Mouse (Mus musculus) lung, adult 2 months (tissue): Measurements from ENCODE around the gene Hoxb6. TPM values are rescaled to one million over a fixed set of nuclear protein-coding genes. Genes with fewer than 3 reads are reported as not detected.

Source experiments
- DNase-seq: peaks from one replicate; pipeline ENCODE4 v3.0.0; 2022
- H3K4me1 ChIP-seq: fragments of 200-500 bp; 2 replicates; pipeline ENCODE4 v1.6.1; 2011; ENCODE audit warnings: low read length; ENCODE audit not compliant: control insufficient read depth, insufficient read depth
- H3K4me3 ChIP-seq: fragments of 200-500 bp; replicated peaks from 2 replicates; pipeline ENCODE3; 2011; ENCODE audit warnings: low read depth, mild to moderate bottlenecking, control low read depth, low read length; ENCODE audit errors: extremely low read depth
- CTCF ChIP-seq: fragments of 200-500 bp; IDR thresholded peaks from 2 replicates; pipeline ENCODE4 v1.5.1; 2011; ENCODE audit warnings: mild to moderate bottlenecking, low read length, control low read depth; ENCODE audit not compliant: insufficient read depth
- POLR2A ChIP-seq: fragments of 200-500 bp; IDR thresholded peaks from 2 replicates; pipeline ENCODE4 v1.6.1; 2011; ENCODE audit warnings: low read depth, mild to moderate bottlenecking, control low read depth, low read length, borderline replicate concordance; ENCODE audit errors: extremely low read depth
- WGBS: fragments of 180-500 bp; shearing (Covaris S2); methylation state at CpG from one replicate; pipeline ENCODE4 v1.1.7; 2018; 5-methylcytosine and 5-hydroxymethylcytosine counted together
- polyA plus RNA-seq: library from polyadenylated mRNA; depleted of rRNA; stranded (reverse); fragments of >200 nt; gene quantifications from 2 replicates; pipeline ENCODE4 v1.2.3, GENCODE M21; 2012; rRNA removed

Gene Hoxb6
- polyA plus RNA-seq, 1 experiment, result 8.2 TPM

- H3K4me1 ChIP-seq, result 0 out of 2 replicates have a peak, but pooled peaks cover 5% of the 10 kb centered on the region
- 41% methylated on average over 14 of the region's 14 CpGs for WGBS
- DNase-seq, result no peak
- TF ChIP-seq POLR2A, result no peak
- no peak for TF ChIP-seq CTCF
- H3K4me3 ChIP-seq, result no peak overlapping the region
Observed at GRCm38 (mm10) chr11:96349491-96350340, 57.4 kb downstream of the Hoxb6 start.

DNA sequence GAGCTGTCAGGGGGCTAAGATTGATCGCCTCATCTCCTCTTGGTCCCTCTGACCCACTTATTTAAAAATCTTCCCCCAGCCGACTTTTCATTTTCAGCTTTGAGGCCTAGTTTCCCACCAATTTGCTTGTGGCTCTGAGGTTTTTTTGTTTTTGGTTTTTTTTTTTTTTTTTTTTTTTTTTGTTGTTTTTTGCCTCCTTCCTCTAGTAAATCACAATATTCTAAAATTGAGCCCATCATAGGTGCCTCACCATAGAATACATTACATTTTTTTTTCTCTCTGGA is 58.0 kb downstream of the Hoxb6 start, which contains the start of gene Hoxb2:
Gene Hoxb2 (plus strand): TSS at position 185 of the 284 bp plus-strand sequence.
- Histone ChIP-seq H3K4me1 (0 out of 2 replicates have a peak, but pooled peaks cover 5% of the 10 kb centered on the region), H3K4me3 (no peak within 1 kb of the TSS)
- no peak for DNase-seq
- 67% methylated on average over 2 of the region's 2 CpGs for WGBS
- no peak for TF ChIP-seq CTCF
- TF ChIP-seq POLR2A, result no peak

DNA sequence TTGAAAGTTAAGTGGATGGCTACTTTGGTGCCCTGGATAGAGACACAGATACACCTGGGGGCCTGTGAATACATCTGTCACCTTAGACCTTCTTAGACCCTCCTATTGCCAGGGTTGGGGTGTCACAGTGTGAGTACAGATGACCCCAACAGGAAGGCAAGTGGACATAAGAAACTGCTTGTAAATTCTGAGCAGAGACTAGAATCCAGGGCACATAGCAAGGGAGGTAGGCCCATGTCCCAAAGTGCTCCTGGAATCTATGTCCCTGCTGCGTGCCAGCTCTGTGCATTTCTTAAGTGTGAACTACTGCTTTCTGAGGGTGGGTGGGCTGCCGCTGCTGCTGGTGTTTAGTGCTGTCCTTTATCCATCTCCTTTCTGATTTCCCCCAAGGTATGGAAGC is 58.5 kb downstream of the Hoxb6 start:
- TF ChIP-seq POLR2A, result no peak
- no peak for TF ChIP-seq CTCF
- DNase-seq, result no peak
- H3K4me1 ChIP-seq, result 0 out of 2 replicates have a peak, but pooled peaks cover 4% of the 10 kb centered on the region
- no peak overlapping the region for H3K4me3 ChIP-seq
- 85% methylated on average over 2 of the region's 2 CpGs for WGBS

Other genes starting within 250 kb of the Hoxb6 start
- 31.1 and 38.1 TPM in 2 replicates for gene Ube2z, start 227.1 kb upstream of the Hoxb6 start, polyA plus RNA-seq
- 235 and 352 TPM in 2 replicates for gene Atp5g1, start 216.8 kb upstream of the Hoxb6 start, polyA plus RNA-seq
- 0.08 and 0.11 TPM in 2 replicates for gene Calcoco2, start 180.5 kb upstream of the Hoxb6 start, polyA plus RNA-seq
- gene Ttll6, start 158.7 kb upstream of the Hoxb6 start, polyA plus RNA-seq, result 3.6 and 4.6 TPM in 2 replicates
- 1.4 TPM in 1 of 2 replicates, not detected in the other for gene Hoxb13, start 98.2 kb upstream of the Hoxb6 start, polyA plus RNA-seq
- 0.14 TPM in 1 of 2 replicates, not detected in the other for gene Hoxb9, start 21.0 kb upstream of the Hoxb6 start, polyA plus RNA-seq
- 0.18 and 0.44 TPM in 2 replicates for gene Hoxb8, start 10.6 kb upstream of the Hoxb6 start, polyA plus RNA-seq
- gene Hoxb7, start 5.9 kb upstream of the Hoxb6 start, polyA plus RNA-seq, result 0.52 and 1.1 TPM in 2 replicates
- gene Hoxb5, start 10.9 kb downstream of the Hoxb6 start, polyA plus RNA-seq, result 12.1 and 15.6 TPM in 2 replicates
- 9.9 and 12.5 TPM in 2 replicates for gene Hoxb4, start 25.8 kb downstream of the Hoxb6 start, polyA plus RNA-seq
- gene Hoxb3, start 30.9 kb downstream of the Hoxb6 start, polyA plus RNA-seq, result 11.0 and 13.2 TPM in 2 replicates
- gene Hoxb2, start 58.0 kb downstream of the Hoxb6 start, polyA plus RNA-seq, result 19.7 and 24.7 TPM in 2 replicates
- not detected in 2 replicates for gene Hoxb1, start 73.3 kb downstream of the Hoxb6 start, polyA plus RNA-seq
- 2.2 and 2.4 TPM in 2 replicates for gene Skap1, start 172.1 kb downstream of the Hoxb6 start, polyA plus RNA-seq